Mouse (Mus musculus): ENCODE measurements around the gene Lrp1. TPM values are rescaled to one million over a fixed set of nuclear protein-coding genes. Genes with fewer than 3 reads are reported as not detected.

The Lrp1 gene
- polyA plus RNA-seq, 1 experiment: 57.8 TPM

DNA sequence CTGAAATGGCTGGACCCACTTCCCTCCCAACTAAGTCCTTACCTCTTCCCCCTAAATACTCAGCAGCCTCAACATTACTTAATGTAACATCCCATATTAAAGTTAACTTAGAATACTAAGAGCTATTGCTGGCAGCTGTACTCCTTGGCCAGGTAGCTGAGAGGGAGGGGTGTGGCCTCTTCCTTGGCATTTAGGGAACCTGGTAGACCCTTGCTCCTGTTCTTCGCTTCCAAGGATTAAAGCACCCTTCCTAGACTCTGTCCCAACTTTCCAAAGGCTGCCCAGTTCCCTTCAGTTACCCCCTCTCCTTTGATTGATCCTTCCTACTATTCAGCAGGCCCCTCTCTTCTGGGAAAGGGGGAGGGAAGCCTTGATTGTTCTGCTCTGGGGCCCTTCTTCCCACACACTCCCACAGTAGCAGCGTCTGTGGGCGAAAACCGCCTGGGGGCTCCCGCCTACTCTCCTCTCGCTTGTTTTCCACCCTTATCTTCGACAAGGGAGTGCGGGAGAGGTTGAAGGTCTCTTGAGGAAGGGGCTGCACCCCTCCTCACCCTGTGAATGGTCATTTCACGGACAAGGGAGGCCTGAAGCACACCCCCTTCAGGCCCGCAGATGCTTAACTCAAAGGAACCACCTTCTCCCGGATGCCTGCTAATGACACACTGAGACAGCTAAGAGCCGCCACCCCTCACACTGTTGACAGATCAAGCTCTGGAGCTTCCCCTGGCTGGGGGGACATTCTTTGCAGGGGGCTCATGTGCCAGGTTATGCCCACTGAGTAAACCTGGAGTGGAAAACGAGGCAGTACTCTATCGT lies 44.6 kb upstream of the Lrp1 start:
- Histone ChIP-seq H3K4me3 (ENCODE audit: insufficient read depth, low read depth, low read length) (peak overlapping the region; percentile 89), H3K36me3 (ENCODE audit: control insufficient read depth, insufficient read depth, low read length) (no peaks in the 10 kb centered on the region), H3K4me1 (ENCODE audit: control insufficient read depth, insufficient read depth, low read length) (peaks cover 27% of the 10 kb centered on the region), H3K27ac (ENCODE audit: insufficient read depth, low read depth, low read length) (peak overlapping the region; percentile 91), H3K27me3 (replicated peaks; ENCODE audit: control insufficient read depth, insufficient read depth, low read length) (no peaks in the 10 kb centered on the region)
- 23% methylated on average over 14 of the region's 14 CpGs for WGBS
- TF ChIP-seq POLR2A (IDR thresholded peaks at IDR 0.05; ENCODE audit: low read depth, low read length) (no peak), CTCF (conservative IDR thresholded peaks at IDR 0.05; ENCODE audit: insufficient read depth, insufficient read length, low read depth, low read length) (no peak)
- DNase-seq: peak; percentile 26

DNA sequence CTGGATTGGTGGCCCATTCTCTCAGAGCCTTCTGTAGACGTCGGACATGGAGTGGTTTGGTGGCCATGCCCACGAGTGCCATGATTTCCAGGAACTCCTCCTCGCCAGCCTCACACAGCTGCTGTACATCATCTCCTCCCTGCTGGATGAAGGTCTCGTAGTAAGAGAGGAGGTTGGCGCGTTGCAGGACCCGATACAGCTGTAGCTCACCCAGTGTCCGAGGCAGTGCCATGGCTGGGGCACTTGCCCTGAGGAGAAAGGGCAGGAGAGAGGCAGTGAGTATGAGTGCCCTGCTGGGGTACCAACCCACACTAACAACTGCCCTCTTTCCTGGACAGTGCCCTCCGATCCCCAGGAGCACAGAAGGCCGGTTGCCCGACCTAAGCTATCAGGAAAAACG lies 43.9 kb upstream of the Lrp1 start:
- H3K4me1 ChIP-seq (ENCODE audit: control insufficient read depth, insufficient read depth, low read length): peaks cover 27% of the 10 kb centered on the region
- no peak for DNase-seq
- no peaks in the 10 kb centered on the region for H3K36me3 ChIP-seq (ENCODE audit: control insufficient read depth, insufficient read depth, low read length)
- 50% methylated on average over 13 of the region's 13 CpGs for WGBS
- H3K4me3 ChIP-seq (ENCODE audit: insufficient read depth, low read depth, low read length): no peak overlapping the region
- no peak overlapping the region for H3K27ac ChIP-seq (ENCODE audit: insufficient read depth, low read depth, low read length)
- no peaks in the 10 kb centered on the region for H3K27me3 ChIP-seq (replicated peaks; ENCODE audit: control insufficient read depth, insufficient read depth, low read length)
- no peak for TF ChIP-seq POLR2A (IDR thresholded peaks at IDR 0.05; ENCODE audit: low read depth, low read length)
- no peak for TF ChIP-seq CTCF (conservative IDR thresholded peaks at IDR 0.05; ENCODE audit: insufficient read depth, insufficient read length, low read depth, low read length)

DNA sequence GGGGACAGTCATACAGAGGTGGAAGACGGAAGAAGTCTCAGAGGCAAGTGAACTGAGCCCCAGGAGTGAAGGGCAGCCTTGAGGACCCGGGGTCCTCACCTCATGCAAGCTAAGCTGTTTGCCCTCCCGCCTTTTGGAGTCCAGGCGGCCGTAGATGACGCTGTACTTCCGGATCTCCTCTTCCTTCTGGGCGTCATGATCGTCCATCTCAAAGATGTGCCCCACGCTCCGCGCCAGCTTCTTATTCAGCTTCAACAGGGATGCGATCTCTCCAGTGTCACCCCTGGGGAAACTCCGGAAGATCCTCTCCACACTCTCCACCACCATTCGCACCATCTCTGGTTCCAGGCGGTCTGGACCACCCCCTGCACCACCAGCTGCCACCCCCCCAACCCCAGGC lies 43.2 kb upstream of the Lrp1 start:
- Histone ChIP-seq H3K36me3 (ENCODE audit: control insufficient read depth, insufficient read depth, low read length) (no peaks in the 10 kb centered on the region), H3K4me3 (ENCODE audit: insufficient read depth, low read depth, low read length) (no peak overlapping the region), H3K27me3 (replicated peaks; ENCODE audit: control insufficient read depth, insufficient read depth, low read length) (no peaks in the 10 kb centered on the region), H3K4me1 (ENCODE audit: control insufficient read depth, insufficient read depth, low read length) (peaks cover 27% of the 10 kb centered on the region), H3K27ac (ENCODE audit: insufficient read depth, low read depth, low read length) (no peak overlapping the region)
- DNase-seq: no peak
- TF ChIP-seq CTCF (conservative IDR thresholded peaks at IDR 0.05; ENCODE audit: insufficient read depth, insufficient read length, low read depth, low read length) (no peak), POLR2A (IDR thresholded peaks at IDR 0.05; ENCODE audit: low read depth, low read length) (no peak)
- 69% methylated on average over 16 of the region's 16 CpGs for WGBS

DNA sequence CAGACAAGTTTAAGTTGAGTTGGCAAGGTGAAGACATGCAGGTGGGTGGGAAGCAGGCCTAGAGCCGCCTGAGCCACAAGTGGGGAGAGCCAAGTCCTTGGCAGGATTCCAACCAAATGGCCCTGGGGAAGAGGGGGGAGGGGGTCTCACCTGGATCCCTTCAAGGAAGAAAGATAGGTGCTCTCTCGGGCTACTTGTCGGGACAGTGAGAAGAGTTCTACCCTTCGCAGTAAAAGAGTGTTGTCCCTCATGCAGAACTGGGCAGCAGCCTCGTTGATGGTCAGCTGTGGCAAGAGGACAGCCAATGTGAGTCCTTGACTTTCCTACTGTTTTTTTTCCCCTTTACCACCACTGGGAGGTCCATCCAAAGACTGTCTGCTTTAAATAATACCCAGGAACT lies 42.6 kb upstream of the Lrp1 start:
- peak; percentile 27 for DNase-seq
- H3K4me3 ChIP-seq (ENCODE audit: insufficient read depth, low read depth, low read length): no peak overlapping the region
- WGBS: 45% methylated on average over 5 of the region's 5 CpGs
- H3K27ac ChIP-seq (ENCODE audit: insufficient read depth, low read depth, low read length): no peak overlapping the region
- H3K4me1 ChIP-seq (ENCODE audit: control insufficient read depth, insufficient read depth, low read length): peaks cover 24% of the 10 kb centered on the region
- H3K27me3 ChIP-seq (replicated peaks; ENCODE audit: control insufficient read depth, insufficient read depth, low read length): no peaks in the 10 kb centered on the region
- TF ChIP-seq CTCF (conservative IDR thresholded peaks at IDR 0.05; ENCODE audit: insufficient read depth, insufficient read length, low read depth, low read length): no peak
- no peak for TF ChIP-seq POLR2A (IDR thresholded peaks at IDR 0.05; ENCODE audit: low read depth, low read length)
- H3K36me3 ChIP-seq (ENCODE audit: control insufficient read depth, insufficient read depth, low read length): no peaks in the 10 kb centered on the region

DNA sequence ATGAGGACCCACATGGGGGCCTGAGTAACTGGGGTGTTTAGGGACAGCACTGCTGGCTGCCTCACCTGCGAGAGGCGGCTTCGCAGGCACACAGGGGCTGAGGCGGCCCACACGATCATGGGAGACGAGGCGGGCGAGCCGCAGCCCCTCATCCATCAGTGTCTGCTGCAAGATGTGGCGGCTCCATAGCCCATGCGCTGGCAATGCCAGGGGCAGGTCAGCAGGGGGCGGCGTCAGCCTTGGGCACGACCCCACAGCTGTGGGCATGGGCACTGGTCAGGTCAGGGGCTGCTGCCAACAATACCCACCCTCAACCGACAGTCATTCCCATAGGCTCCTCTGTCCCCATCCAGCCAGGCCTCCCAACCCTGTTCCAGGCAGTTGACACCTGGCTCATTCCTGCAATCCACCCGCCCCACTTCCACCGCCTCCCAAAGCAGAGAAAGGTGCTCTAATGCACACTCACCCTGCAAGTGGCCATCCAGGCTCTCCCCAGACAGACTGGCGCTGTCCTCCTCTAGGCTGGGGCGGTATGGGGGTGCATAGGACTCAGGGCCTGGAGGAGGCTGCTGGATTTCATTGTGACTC lies 41.8 kb upstream of the Lrp1 start:
- TF ChIP-seq CTCF (conservative IDR thresholded peaks at IDR 0.05; ENCODE audit: insufficient read depth, insufficient read length, low read depth, low read length) (no peak), POLR2A (IDR thresholded peaks at IDR 0.05; ENCODE audit: low read depth, low read length) (no peak)
- DNase-seq: peak; percentile 45
- peaks cover 27% of the 10 kb centered on the region for H3K4me1 ChIP-seq (ENCODE audit: control insufficient read depth, insufficient read depth, low read length)

DNA sequence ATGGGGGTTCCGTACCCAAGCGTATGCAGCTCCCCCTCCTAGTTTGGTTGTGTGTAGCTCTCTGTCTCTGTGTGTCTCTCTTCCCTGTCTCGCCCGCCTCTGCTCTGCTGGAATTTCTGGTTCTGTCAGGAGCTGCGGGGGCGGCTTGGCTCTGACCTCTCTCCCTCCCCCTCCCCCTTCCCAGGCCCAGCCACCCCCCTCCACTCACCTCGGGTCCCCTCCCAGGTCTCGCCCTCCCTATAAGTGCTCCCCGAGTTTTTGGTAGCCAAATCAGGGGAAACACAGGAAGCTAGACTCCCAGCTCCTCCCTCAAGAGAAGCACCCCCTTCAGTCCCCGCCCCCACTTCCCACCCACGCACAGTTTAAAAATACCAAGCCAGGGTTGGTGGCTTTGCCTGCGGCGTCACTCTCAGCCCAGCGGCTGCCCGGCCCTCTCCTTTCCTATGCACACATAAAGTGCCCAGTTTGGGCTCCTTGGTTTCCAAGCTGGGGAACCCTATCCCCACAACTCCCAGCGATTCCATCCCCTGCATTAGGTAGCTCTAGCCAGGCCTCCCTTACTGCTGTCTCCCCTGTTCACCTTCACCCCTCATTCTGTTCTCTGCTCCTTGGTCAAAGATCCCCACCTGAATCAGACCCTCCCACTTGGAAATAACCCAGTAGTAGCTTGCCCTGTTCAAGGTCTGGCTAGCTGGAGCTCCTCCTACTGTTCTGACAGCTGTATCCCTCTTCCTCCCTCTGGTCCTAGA lies 41.1 kb upstream of the Lrp1 start:
- WGBS: 4% methylated on average over 16 of the region's 16 CpGs
- TF ChIP-seq CTCF (conservative IDR thresholded peaks at IDR 0.05; ENCODE audit: insufficient read depth, insufficient read length, low read depth, low read length) (0 out of 2 replicates have a peak, but pooled peaks have one; percentile 13), POLR2A (IDR thresholded peaks at IDR 0.05; ENCODE audit: low read depth, low read length) (no peak)
- no peaks in the 10 kb centered on the region for H3K36me3 ChIP-seq (ENCODE audit: control insufficient read depth, insufficient read depth, low read length)
- DNase-seq: peak; percentile 93
- H3K4me1 ChIP-seq (ENCODE audit: control insufficient read depth, insufficient read depth, low read length): peaks cover 27% of the 10 kb centered on the region
- no peaks in the 10 kb centered on the region for H3K27me3 ChIP-seq (replicated peaks; ENCODE audit: control insufficient read depth, insufficient read depth, low read length)
- peak overlapping the region; percentile 19 for H3K4me3 ChIP-seq (ENCODE audit: insufficient read depth, low read depth, low read length)
- peak overlapping the region; percentile 78 for H3K27ac ChIP-seq (ENCODE audit: insufficient read depth, low read depth, low read length)

More for the DNA sequence above, 41.8 kb upstream of the Lrp1 start:
- H3K36me3 ChIP-seq (ENCODE audit: control insufficient read depth, insufficient read depth, low read length): no peaks in the 10 kb centered on the region
- H3K27ac ChIP-seq (ENCODE audit: insufficient read depth, low read depth, low read length): peak overlapping the region; percentile 26
- no peak overlapping the region for H3K4me3 ChIP-seq (ENCODE audit: insufficient read depth, low read depth, low read length)
- WGBS: 36% methylated on average over 19 of the region's 19 CpGs
- H3K27me3 ChIP-seq (replicated peaks; ENCODE audit: control insufficient read depth, insufficient read depth, low read length): no peaks in the 10 kb centered on the region

Data from kidney, adult 2 months (tissue).